Mouse (Mus musculus) urinary bladder, postnatal 10 days (tissue): ENCODE measurements around the gene Poc1b.

ENCODE experiments used
- DNase-seq: peaks from one replicate; pipeline ENCODE4 v3.0.0; 2022; ENCODE audit warnings: low spot score

The Poc1b gene

DNA sequence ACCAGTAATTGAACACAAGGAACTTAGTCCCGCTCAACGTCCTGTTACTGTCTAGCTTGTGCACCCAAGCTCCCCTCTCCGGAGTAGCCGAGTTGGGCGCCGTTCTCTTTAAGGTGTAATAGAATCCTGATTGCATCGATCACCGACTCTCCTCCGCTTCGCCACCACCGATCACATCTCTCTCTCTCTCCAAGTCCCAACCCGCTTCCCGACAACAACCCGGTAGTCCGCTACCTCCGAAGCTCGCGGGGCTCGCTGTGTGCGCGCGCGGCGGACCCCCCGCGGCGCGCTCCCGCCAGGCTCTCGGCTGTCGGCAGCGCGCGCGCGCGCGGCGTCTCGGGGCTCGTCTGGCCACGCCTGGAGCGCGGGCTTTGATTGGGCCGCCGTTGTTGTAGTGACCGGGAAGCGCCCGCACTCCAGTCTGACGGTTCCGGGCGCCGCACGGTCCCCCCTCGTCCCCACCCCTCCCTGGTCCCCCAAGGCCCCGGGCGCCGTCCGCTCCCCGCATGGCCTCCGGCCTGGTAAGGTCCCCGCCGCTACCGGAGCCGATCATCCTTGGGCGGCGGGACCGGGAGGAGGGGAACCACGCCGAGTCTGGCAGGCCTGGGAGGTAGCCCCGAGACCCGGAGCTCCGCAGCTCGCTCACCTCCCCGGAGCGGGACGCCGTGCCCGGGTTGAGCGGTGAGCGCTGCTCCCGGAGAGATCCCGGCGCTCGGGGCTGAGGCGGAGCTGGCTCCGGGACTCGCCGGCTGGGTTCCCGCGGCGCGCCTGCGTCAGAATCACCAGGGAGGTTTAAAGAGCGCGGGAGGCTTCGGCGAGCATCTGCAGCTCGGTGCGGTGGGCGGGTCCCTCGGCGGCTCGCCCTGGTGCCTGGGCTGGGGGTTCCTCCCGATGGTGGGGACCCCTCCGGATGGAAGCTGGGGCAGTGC, at the start of gene Poc1b:
Poc1b (plus strand) TSS at position 334 of the 929 bp plus-strand sequence.
- peak; percentile 43 for DNase-seq

DNA sequence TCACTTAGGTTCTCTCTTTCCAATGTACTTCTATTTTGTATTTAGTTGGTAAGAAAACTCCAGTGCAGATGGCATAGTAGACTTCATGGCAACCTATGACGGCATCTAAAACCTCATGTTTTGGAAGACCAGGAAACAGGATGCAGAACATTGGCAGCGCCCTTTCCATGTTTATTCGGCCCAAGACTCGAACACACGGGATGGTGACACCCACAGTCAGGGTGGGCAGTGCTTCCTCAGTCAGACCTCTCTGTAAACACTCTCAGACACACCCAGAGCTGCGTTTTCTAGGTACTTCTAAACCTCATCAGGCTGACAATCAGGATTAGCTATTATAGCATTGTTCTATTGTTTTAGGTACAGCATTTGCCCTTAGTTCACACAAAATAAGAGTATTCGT, 46.2 kb upstream of the Poc1b start:
- no peak for DNase-seq

DNA sequence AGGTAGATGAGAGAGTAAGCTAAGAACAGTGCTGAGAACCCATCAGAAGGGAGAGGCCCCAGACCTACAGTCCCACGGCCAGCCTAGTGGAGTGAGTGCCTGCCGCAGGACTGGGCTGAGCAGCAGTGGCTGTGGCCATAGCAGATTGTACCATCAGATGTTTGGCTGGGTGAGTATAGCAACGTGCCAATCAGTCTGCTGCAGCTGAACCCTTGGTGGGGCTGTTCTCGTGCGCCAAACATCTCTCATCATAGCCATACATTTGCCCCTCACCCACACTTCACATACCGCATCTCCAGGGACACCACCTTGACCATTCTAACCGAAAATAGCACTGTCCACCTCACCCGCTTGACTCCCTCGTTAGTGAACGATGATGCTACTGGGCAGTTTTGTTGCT, 45.4 kb upstream of the Poc1b start:
- no peak for DNase-seq

DNA sequence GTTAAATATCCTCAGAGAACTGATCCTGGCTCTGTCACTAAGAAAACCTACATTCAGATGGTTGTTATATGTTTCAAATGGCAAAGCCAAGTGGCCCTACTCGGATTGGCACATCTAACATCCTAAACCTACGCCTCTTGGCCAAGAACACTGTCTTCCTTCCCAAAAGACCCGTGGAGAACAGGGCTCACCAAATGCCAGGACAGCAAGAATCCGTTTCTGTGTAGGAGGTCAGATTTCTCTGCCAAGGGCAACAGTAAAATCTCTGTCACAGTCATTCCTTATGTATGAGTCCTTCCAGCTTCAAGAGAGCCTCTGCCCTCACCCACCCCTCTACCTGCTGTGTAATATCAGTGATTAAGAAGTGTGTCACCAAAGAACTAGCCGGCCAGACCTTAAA, 44.3 kb upstream of the Poc1b start:
- DNase-seq, result no peak

DNA sequence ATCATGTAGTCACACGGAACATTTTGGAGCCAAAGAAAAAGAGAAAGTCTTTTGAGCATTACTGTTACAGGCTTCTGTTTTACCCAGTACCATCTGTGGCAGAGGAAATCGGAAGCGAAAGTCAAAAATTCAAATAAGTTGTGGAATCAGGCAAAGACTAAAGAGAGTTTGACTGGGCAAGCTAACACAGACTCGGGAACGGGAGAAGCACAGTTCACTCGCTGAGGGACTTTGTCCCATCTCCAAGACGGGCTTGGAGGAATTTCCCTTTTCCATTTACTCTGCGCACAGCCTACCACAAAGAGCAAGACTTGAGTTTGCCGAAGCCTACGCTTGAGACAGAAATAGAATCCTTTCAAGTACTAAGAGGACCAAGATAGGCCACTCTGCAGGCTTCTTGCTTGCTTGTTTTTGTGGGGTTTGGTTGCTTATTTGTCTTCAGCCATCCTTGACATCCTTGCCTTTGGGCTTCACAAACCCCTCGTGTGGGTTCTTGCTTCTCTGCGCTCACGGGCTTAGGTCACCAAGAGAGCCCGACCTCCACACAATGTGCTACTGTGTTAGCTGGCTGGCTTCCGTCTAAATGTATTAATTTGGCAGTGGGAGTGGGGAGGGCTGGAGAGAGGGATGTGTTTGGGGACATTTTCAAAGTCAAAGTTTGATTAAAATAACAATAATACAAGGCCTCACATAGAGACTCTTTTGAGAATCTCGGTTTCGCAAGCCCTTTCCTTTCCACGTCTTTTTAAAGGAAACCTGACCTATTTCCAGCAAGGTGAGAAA, 30.5 kb upstream of the Poc1b start:
- no peak for DNase-seq

DNA sequence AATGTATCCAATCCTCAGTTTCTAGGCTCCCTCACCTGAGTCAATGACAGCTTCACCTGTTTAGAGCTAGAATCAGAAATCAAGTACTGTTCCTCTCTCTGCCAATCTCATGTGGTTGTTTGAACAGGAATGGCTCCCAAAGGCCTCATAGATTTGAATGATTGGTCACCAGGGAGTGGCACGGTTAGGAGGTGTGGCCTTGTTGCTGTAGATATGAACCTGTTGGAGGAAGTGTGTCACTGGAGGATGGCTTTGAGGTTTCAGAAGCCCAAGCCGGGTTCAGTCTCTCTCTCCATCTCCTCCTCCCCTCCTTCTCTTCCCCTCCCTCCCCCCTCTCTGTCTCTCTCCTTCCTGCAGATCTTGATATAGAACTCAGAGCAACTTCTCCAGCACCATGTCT, 28.2 kb upstream of the Poc1b start:
- no peak for DNase-seq

DNA sequence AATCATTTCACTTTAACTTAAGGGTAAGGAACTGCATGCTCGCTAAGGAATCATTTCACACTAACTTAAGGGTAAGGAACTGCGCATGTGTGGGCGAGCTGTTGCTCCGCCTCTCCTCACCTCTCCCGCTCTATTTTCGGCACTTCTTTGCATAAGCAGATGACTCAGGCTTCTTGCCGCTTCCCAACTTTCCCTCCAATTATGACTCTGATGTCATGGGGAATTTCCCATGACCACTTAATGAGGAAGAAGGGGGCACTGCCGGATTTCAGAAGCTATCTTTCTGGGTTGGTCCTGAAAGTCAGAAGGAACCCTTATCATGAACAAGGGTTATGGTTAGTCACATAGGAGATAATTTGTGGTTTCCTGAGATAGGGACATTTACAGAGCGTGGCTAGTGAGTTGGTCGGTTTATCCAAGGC, 25.3 kb upstream of the Poc1b start:
- DNase-seq, result no peak

DNA sequence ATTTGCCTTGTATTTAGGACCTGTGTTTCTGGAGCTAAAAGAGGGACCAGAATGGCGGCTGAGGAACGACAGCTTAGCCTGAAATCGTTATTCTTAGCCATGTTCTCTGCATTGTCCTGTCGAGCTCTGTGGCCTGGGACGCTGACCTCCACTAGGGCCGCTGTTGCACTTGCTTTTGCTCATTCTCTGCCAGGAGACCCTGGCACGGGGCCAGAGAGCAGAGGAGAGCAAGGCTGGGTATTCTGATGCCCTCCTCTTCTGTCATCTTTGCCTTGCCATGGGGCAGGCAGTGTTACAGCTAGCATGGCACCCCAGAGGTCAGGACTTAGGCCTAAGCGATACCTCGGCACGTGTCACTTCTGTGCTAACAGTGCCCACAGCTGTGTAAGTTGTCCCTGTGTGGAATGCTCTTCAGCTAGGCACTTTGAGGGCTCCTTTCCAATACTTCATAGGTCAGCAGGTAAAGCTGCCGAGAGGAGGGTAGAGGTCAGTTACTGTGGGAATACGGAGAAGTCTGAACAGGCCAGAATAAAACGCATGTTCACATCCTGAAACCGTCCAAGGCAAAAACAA, 23.3 kb upstream of the Poc1b start:
- no peak for DNase-seq

DNA sequence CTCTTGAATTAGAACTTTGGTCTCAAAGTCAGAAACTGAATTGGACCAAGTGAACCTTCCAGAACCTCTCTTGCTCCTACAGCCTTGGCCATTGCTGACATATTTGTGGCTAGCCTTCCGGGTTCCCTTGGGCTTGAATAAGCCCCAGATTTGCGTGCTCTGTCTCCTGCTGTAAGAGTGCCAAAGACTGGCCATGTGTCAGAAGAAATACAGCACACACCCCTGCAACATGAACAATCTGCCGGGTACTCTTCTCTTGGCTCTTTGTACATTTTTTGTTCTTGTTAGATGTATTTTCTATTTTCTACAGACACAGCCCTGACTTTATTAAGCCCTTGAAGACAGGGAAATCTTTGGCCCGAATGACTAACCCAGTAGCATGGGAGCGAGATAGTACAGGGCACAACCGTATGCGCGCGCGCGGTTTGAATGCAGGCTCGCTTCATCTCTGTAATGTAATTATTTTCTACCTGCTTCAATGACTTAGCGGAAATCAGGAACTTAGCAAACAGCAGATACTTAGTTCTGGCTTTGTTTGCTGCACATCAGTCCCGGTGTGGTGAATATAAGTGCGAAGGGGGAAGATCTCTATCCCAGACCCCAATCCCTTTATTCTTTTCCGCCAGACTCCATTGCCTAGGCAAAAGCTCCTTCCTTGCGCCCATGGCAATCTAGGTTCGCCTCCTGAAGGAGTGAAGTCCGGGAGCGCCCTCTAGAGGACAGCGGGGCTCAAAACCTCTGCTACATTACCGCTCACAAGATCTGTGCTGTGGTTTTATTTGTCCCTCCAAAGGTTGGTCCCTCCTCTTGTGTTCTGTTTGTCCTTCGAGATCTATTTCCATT, 22.2 kb upstream of the Poc1b start:
- peak; percentile 62 for DNase-seq

DNA sequence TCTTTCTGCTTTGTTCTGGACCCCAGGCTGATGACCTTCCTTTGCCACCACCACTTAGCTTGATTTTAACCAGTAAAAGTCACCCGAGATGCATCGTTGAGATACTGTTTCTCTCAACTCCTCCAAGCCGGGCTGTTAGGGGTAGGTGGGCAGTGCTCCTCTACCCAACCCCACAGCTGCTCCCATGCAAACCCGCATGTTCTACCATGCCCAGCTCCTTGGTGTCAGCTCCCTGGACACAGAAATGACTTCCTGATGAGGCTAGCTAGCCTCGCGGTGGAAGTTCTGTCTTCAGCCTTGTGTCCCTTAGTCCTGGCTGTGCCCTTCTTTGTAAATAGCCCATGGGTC, 21.6 kb upstream of the Poc1b start:
- DNase-seq, result no peak

DNA sequence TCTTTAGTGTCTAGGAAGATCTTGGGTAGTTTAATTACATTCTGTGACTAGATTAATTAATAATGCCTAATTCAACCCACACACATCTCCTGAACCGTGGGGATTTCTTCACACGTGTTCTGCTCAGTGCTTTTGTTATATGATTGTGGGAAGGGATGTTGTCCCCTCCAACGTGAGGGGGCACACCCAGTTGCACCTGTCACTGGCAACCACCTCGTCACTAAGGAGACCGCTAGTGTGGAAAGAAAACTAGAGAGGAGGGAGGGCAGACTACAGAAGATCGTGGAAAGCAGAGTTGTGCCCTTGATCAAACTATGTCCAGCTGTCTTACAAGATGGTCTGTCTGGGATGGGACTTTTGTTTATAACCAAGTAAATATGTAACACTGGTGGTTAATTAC, 20.8 kb upstream of the Poc1b start:
- DNase-seq, result no peak

DNA sequence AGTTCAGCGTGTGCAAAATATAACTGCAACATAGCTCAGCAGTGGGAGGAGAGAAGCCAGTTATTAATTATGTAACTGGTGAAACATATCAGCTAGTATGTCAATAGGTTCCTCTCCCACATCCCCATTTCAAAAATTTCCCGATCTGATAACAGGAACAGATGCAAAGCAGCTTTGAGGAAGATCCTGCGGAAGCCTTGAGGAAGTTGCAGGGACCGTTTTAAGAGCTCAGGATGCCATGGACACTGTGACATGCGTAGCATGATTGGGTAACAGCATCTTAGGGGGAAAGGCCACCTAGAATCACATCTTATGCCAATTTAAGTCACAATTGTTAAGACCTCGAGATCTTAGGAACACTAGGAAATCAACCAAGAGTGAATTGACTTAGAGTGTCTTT, 16.9 kb upstream of the Poc1b start:
- no peak for DNase-seq

DNA sequence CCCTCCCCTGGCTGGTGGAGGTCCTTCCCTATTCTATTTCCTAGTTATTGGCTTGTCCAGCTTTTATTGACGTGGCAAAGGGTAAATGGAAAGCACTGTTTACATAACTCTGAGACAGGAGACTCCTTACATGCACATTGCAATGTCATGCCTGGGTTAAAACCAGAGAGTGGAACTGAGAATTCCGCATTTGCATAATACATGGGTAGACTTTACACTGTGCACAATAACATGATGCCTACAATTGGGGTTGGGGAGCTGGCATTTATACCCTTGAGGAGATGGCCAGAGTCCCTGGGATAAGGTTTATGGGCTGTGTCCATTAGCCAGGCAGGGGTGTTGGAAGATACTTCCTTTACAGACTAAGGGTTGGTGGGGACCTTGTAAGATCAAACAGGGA, 13.5 kb upstream of the Poc1b start:
- DNase-seq, result no peak

DNA sequence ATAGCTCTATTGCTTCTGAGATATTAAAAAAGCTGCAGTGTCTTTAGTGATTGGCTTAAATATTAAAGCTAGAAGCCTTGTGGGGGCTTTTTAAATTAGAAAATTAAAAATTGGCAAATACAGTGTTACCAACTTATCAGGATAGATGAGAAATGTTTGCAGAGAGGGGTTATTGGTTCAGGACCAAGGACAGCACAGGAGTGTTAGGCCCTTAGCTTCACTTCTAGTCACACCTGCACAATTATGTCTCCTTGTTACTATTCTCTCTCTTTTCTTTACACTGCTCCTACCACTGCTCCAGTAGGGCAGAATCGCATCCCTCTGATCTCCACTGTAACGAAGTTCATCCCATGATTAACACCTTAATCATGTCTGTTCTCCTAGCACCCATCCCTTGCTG, 11.7 kb upstream of the Poc1b start:
- DNase-seq, result no peak

DNA sequence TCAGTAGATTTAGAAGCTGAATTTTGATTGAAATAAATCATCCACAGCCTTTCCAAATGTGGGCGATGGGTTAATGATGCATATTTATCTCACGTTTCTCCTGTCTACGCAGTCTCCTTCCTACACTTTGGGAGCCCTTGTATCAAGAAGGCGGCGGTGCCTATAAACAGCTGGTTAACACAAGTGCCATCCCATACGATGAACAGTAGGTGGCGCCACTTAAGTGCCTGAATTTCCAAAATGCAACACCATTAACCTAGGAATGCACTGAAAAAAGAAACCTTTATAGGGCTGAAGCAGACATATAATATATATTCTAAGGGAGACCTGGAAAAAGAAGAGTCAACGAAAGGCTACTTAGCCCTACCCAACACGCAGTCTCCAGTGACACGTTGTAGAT, 9.5 kb upstream of the Poc1b start:
- no peak for DNase-seq

DNA sequence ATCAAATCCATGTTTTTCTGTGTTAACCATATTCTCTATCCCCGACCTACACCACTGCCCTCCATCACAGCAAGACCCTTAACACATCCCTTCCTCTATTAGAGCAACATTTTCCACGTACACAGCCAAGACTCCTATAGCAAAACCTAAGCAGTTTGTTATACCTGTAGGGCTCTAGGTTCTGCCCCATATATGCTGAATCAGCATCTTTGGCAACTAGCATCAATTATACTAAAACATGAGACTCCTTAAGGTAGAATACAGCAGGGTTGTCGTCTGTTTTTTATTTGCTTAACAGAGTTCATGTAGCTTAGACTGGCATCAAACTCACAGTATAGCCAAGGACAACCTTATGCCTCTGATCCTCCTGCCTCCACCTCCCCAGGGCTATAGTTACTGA, 1.3 kb upstream of the Poc1b start:
- no peak for DNase-seq

DNA sequence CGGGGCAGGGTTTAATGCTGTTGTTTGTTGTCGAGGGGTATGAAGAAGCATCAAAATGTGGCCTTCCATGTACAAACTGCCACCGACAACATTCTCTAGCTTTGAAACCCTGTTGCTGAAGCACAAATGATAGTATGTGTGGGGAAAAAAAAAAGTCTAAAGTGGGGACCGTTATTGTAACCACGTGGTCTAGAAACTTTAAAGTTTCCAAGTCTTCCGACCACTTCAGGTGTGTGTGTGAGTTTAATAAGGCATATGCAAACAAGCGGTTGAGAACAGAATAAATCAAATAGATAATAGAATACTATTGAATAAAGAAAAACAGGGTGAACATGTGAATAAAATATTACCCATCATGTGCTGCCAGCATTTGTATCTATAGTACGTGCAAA, 529 bp upstream of the Poc1b start:
- DNase-seq, result no peak

DNA sequence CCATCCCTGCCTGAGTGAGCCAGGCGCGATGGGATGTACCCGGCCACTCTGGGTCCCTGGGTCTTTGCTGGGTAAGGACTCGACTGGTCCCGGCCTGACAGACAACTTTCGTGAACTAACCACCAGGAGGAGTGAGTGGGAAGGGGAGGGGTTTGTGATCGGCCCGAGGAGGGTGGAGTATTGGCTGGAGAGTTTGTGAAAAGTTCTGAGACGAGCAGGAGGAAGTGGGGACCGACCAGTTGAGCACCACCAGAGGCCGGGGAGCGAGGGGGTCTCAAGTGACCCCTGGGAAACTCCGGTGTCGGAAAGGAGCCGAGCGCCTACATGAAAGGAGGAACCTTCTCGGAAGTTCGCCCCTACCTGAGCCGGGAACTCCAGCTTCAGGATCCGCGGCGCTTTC, 1.1 kb downstream of the Poc1b start, which contains the start of gene Galnt4:
Galnt4 (plus strand) TSS at position 196 of the 400 bp plus-strand sequence.
- DNase-seq, result peak; percentile 54

DNA sequence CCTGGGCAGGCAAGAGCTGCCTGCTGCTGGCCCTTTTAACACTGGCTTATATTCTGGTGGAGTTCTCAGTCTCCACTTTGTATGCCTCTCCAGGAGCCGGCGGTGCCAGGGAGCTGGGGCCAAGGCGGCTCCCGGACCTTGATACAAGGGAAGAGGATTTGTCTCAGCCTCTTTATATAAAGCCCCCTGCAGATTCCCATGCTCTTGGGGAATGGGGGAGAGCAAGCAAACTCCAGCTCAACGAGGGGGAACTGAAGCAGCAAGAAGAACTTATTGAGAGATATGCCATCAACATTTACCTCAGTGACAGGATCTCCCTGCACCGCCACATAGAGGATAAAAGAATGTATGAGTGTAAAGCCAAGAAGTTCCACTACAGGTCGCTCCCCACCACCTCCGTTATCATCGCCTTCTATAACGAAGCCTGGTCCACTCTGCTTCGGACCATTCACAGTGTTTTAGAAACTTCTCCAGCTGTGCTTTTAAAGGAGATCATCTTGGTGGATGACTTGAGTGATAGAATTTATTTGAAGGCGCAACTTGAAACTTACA, 1.7 kb downstream of the Poc1b start:
- no peak for DNase-seq

DNA sequence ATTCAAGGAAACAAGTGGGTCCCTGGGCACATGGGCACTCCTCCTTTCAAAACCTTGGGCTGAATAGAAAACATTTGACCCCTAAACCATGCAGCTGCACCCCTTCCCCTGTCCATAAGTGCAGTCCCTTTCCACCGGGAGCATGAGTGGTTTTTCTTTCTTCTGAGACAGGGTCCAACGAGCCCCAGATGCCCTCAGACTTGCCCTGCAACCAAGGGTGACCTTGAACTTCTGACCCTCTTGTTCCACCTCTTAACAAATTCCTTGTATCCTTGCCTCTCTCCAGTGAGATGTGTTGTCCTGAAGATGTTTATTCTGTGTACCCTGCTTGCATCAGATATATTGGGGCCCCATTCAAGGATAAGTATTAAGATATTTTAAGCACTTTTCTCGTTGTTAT, 6.7 kb downstream of the Poc1b start:
- no peak for DNase-seq

DNA sequence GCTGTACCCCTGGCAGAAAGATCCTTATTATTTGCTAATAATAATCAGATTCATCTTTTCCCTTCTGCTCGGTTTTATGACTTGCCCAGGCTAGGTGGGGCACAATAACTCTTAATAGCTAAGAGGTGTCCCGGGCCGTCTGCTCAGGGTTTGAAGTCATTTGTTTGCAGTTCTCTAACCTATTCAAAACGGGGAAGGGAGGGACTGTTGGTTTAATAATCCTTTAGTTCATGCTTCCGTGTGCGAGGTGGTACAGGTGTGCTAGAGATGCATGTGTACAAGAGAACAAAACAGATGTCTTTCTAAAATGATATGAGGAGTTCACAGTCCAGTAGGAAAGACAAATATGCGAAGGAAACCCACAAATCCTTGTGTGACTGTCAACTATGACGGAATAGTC, 7.5 kb downstream of the Poc1b start:
- DNase-seq, result no peak
